Mouse (Mus musculus): ENCODE results near the gene Lrrk1.

Gene Lrrk1

GRCm38 (mm10) chr7:66340044-66340443, 48.1 kb downstream of the Lrrk1 start:
- DNase-seq (ENCODE audit: low spot score in 2 of 2), result no peak

- DNase-seq (ENCODE audit: low spot score in 2 of 2), result peak; percentile 52 to 53
These were observed 48.5 kb downstream of the Lrrk1 start for GRCm38 (mm10) chr7:66339625-66340024.

DNA sequence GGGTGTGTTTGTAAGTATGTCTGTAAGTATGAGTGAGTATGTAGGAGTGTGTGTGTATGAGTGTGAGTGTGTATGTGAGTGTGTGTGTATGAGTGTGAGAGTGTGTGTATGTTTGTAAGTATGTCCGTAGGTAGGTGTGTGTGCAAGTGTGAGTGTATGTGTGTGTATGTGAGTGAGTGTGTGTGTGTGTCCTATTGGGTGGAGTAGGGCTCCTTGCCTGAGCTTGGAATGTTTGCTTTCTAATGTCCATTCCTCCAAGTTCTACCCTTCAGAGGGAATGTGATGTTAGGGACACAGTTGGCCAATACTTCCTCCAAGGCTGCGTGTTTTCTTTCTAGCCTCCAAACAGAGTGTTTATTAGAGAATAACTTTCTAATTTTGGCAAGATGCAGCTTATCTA, 51.2 kb downstream of the Lrrk1 start:
- DNase-seq (ENCODE audit: low spot score in 2 of 2), result no peak

DNA sequence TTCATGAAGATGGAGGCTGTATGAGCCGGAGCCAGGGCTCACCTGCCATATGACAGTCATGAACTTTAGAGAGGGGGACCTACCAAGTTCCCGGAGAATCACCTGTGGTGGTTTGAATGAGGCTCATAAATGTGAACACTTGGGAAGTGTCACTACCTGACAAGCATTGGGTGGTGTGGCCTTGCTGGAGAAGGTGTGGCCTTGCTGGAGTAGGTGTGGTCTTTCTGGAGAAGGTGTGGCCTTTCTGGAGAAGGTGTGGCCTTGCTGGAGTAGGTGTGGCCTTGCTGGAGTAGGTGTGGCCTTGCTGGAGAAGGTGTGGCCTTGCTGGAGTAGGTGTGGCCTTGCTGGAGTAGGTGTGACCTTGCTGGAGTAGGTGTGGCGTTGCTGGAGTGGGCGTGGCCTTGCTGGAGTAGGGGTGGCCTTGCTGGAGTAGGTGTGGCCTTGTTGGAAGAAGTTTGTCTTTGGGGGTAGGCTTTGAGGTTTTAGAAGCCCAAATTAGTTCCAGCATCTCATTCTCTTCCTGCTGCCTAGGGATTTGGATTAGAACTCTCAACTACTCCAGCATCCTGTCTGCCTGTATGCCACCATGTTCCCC, 54.1 kb downstream of the Lrrk1 start:
- DNase-seq (ENCODE audit: low spot score in 2 of 2), result no peak

- peak; percentile 55 to 68 for DNase-seq (ENCODE audit: low spot score in 2 of 2)
These were observed 55.8 kb downstream of the Lrrk1 start for GRCm38 (mm10) chr7:66332340-66332739.

GRCm38 (mm10) chr7:66330610-66331009, 57.5 kb downstream of the Lrrk1 start:
- peak; percentile 56 to 69 for DNase-seq (ENCODE audit: low spot score in 2 of 2)

DNA sequence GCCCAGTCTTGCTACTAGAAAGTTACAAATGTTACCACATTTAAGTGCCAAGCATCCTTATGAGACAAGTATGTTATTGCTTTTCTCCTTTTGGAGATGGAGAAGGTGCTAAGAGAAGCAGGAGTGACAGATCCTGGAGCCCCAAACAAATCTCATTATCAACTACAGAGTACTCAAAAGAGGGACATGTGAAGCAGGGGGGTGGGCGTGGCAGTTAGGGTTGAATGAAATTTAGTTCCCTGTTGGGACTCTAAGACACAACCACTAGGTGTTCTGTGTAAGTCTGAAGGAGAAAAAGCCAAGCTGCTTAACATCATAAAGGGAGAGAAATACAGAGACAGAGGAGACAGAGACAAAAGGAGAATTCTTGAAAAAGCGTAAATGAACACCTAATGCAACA, 60.6 kb downstream of the Lrrk1 start:
- DNase-seq (ENCODE audit: low spot score in 2 of 2), result no peak

- no peak for DNase-seq (ENCODE audit: low spot score in 2 of 2)
These were observed 62.6 kb downstream of the Lrrk1 start for GRCm38 (mm10) chr7:66325419-66326053.

- DNase-seq (ENCODE audit: low spot score in 2 of 2), result peak; percentile 67 to 73
These were observed 64.7 kb downstream of the Lrrk1 start for GRCm38 (mm10) chr7:66323252-66324015.

- no peak for DNase-seq (ENCODE audit: low spot score in 2 of 2)
These were observed 67.2 kb downstream of the Lrrk1 start for GRCm38 (mm10) chr7:66320996-66321395.

GRCm38 (mm10) chr7:66318147-66318546, 70.0 kb downstream of the Lrrk1 start:
- DNase-seq (ENCODE audit: low spot score in 2 of 2), result no peak

GRCm38 (mm10) chr7:66310670-66311656, 77.2 kb downstream of the Lrrk1 start:
- DNase-seq (ENCODE audit: low spot score in 2 of 2), result peak; percentile 62 to 82

DNA sequence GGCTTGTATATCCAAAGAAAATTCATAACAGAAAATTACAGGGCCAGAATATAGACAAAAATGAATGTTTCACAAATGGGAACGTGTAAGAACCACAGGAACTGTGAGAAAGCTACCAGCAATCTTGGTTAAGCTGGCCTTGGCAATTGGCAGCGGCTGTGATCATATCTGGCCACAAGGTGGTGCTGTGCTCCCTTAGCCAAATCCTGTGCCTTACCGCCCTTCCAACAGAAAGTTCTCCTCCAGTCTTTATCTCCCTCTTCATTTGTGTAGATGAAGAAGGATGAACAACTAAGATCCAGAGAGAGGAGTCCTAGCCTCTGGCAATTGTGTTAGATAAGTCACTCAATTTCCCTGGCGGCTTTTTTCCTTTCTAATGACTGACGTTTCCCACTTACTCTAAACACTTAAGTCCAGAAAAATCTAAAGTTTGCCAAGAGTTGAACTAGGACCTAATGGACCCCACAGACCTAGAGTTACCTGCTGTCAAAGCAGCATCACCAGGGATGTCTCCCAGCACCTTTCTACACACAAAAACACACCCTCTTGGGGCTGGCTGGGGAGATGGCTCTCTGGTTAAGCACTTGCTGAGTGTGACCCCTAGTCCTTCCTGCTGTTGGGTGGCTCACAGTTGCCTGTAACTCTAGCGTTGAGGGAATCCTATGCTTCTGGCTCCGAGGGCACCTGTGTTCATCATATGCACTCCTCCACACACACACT, 78.0 kb downstream of the Lrrk1 start:
- peak; percentile 29 to 73 for DNase-seq (ENCODE audit: low spot score in 2 of 2)

DNA sequence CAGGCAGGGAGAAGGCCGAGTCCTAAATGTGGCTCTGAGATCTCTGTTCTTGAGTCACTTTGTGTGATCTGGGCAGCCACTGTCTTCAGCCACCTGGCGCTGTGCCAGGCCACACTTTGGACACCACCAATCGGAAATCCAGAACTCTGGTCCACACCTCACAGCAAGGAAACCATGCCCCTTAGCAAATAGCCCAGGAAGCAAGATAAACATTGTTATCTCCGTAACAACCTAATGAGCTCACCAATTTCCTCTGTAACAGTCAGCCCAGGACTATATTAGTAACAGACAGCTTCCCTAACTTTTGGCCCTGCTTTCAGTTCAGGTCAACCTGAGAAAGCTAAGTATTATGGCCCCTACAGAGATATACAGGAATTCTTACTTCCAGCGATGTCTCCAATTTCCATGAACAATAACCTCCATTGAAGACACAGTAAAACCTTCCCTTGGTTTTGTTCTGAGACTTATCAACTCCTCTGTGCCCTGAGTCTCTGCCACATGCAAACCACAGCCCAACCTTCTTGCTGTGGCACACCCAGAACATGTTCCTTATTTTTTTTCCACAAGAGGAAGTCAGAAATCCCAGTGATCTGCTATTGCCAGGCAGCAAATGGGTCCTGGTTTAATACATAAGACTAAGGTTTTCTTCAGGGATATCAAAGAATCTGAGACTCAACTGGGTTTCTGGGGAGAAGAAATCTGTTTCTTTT, 78.8 kb downstream of the Lrrk1 start:
- peak; percentile 54 to 76 for DNase-seq (ENCODE audit: low spot score in 2 of 2)

- DNase-seq (ENCODE audit: low spot score in 2 of 2), result no peak
These were observed 79.4 kb downstream of the Lrrk1 start for GRCm38 (mm10) chr7:66308581-66309239.

- no peak for DNase-seq (ENCODE audit: low spot score in 2 of 2)
These were observed 80.4 kb downstream of the Lrrk1 start for GRCm38 (mm10) chr7:66307791-66308190.

DNA sequence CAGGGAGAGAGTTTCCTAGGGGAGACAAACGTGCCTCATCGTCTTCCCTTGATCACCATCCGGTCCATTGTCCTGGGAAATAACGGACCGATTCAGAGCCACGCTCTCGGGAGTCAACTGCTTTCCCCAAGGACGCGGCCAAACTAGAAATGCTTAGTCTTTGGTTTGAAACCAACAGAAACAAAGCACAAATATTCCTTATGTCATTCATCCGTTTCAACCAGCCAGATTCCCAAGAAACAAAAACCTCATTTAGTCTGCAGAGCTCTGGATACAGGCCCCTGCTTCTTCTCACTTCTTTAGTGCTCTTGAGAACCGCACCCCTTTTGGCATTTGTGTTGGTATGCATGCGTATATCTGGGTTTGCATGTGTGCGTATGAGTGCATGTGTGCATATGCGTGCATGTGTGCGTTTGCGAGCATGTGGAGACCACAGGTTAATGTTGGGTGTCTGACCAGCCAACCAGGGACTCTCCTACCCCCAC, 82.4 kb downstream of the Lrrk1 start:
- peak; percentile 19 to 46 for DNase-seq (ENCODE audit: low spot score in 2 of 2)

DNA sequence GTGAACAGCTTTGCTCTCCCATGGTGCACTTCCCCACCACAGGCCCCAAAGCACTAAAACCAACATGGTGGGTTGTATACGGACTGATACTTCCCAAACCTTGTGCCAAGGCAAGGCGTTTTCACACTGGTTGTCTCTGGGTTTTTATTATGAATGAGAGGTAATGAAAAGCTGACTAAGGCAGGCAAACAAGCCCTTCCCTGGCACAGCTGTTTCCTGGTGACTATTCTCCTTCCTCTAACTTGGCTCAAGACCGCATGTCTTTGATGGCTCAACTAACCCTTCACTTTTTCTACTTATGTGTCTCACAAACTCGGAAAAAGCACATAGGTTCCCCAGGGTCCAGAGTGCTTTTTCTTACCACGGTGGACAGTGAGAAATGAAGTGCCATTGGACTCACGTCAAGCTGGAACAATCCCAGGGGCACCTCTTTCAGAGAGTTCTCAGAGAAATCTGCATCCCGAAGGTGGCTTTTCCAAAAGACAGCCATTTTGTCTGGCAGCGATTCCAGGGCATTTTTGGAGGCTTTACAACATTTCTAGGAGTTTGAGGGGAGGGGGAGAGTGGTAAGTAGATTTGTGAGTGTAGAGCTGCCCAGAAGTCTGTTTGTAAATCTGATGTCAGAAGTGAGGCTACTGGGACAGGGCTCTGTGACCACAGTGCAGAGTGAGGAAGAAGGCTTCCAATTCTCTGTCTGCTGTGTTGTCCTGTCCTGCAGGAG, 83.0 kb downstream of the Lrrk1 start:
- no peak for DNase-seq (ENCODE audit: low spot score in 2 of 2)
